Mouse (Mus musculus) MEL (cell line): Measurements from ENCODE around the gene Tiam1.

Experiments
- CTCF ChIP-seq, 3 experiments: IDR thresholded peaks in 2 of 3; conservative IDR thresholded peaks in 1 of 3; 2 replicates each; pipeline ENCODE4 v1.5.1; 2011 to 2012; ENCODE audit warnings: low read length in 3 of 3, low read depth in 2 of 3, mild to moderate bottlenecking in 2 of 3, improper control_type of control experiment in 1 of 3, inconsistent platforms in 1 of 3, mixed read lengths in 1 of 3, moderate library complexity in 1 of 3; ENCODE audit not compliant: control insufficient read depth in 1 of 3, insufficient read depth in 1 of 3, poor library complexity in 1 of 3, severe bottlenecking in 1 of 3
- EP300 ChIP-seq, 2 experiments: IDR thresholded peaks; 2 replicates each; pipeline ENCODE4 v1.6.1; 2011; ENCODE audit warnings: improper control_type of control experiment in 2 of 2, low read length in 2 of 2, low read depth in 1 of 2, mild to moderate bottlenecking in 1 of 2
- GATA1 ChIP-seq: IDR thresholded peaks from 2 replicates; pipeline ENCODE4 v1.6.1; 2011; ENCODE audit warnings: low read depth, low read length, improper control_type of control experiment
- POLR2A ChIP-seq, 2 experiments: IDR thresholded peaks; 2 replicates each; pipeline ENCODE4 v1.6.1; 2011 to 2012; ENCODE audit warnings: low read length in 2 of 2, mild to moderate bottlenecking in 2 of 2, control low read depth in 1 of 2, improper control_type of control experiment in 1 of 2, low read depth in 1 of 2, moderate library complexity in 1 of 2; ENCODE audit not compliant: control insufficient read depth in 1 of 2, insufficient read depth in 1 of 2, poor library complexity in 1 of 2
- RAD21 ChIP-seq: IDR thresholded peaks from 2 replicates; pipeline ENCODE4 v1.6.1; 2011; ENCODE audit warnings: mild to moderate bottlenecking, low read depth, low read length, improper control_type of control experiment
- USF1 ChIP-seq: IDR thresholded peaks from 2 replicates; pipeline ENCODE4 v1.6.1; 2014; ENCODE audit warnings: low read depth, mild to moderate bottlenecking, inconsistent platforms, low read length, improper control_type of control experiment, moderate library complexity

DNA sequence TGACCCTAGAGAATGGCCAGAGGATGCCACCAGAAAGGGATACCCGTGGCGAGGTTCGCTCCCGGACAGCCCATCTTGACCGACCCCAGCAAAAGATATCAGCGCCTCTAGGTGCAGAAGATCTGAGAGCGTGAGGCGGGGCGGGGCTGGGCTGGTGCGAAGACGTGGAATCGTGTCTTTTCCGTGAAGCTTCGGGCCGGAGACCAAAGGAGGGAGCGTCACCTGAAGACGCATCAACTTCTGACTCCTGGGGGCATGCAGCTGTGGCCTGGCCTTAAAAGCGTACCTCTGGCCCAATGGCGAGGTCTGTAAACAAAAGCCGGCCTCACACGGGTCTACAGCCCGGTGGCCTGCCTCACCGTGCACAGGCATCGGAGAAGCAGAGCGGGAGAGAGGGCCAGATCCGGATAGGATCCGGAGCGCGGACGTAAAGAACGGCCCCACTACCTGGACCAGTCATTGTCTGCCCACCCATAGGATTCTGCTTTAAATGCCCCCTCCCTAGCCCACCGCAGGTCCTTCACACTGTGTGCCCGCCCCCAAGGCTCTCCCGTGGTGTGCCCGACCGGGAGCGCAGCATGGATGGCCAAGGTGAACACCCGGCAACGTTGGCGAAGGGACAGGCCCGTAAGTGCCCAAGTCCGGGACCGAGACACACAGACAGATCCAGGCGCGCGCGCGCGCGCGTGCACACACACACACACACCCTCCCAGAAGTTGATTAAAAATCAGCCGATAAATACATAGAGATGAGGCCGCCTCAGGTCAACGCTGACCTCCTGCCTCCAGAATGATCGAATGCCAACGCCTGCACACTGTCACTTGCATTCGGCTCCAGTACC is 774 bp downstream of the Tiam1 start:
- TF ChIP-seq CTCF (IDR thresholded peaks at IDR 0.05 in 2 of 3, conservative IDR thresholded peaks at IDR 0.05 in 1 of 3; ENCODE audit: control insufficient read depth in 1 of 3, insufficient read depth in 1 of 3, low read depth in 2 of 3, low read length in 3 of 3, poor library complexity in 1 of 3, severe bottlenecking in 1 of 3) = no peak
- no peak for TF ChIP-seq GATA1
- no peak for TF ChIP-seq EP300 (IDR thresholded peaks at IDR 0.05; ENCODE audit: low read depth in 1 of 2, low read length in 2 of 2)
- no peak for TF ChIP-seq USF1
- TF ChIP-seq RAD21 = no peak
- TF ChIP-seq POLR2A (IDR thresholded peaks at IDR 0.05; ENCODE audit: control insufficient read depth in 1 of 2, insufficient read depth in 1 of 2, low read depth in 1 of 2, low read length in 2 of 2, poor library complexity in 1 of 2) = peak in 1 of 2 experiments; percentile 39; a peak in 1 of 4 replicates
